Mouse (Mus musculus) small intestine, adult 2 months (tissue): ENCODE measurements around the gene Gtf2e1. TPM values are rescaled to one million over a fixed set of nuclear protein-coding genes. Genes with fewer than 3 reads are reported as not detected.

Experiments
- H3K27ac ChIP-seq: fragments of 200-500 bp; 2 replicates; pipeline ENCODE4 v1.5.1; 2012; ENCODE audit warnings: low read depth, low read length, control low read depth, inconsistent platforms; ENCODE audit not compliant: insufficient read depth
- H3K27me3 ChIP-seq: fragments of 200-500 bp; 2 replicates; pipeline ENCODE4 v1.6.1; 2012; ENCODE audit warnings: mild to moderate bottlenecking, moderate library complexity, low read length, inconsistent platforms; ENCODE audit not compliant: control insufficient read depth, insufficient read depth
- H3K36me3 ChIP-seq: fragments of 200-500 bp; 2 replicates; pipeline ENCODE4 v1.6.1; 2012; ENCODE audit warnings: mild to moderate bottlenecking, low read length, control low read depth, inconsistent platforms; ENCODE audit not compliant: control insufficient read depth, insufficient read depth
- H3K4me1 ChIP-seq: fragments of 200-500 bp; 2 replicates; pipeline ENCODE4 v1.6.1; 2012; ENCODE audit warnings: low read length, inconsistent platforms, mixed read lengths; ENCODE audit not compliant: control insufficient read depth, insufficient read depth, insufficient read length
- H3K4me3 ChIP-seq: fragments of 200-500 bp; 2 replicates; pipeline ENCODE4 v1.5.1; 2012; ENCODE audit warnings: low read depth, mild to moderate bottlenecking, control low read depth, inconsistent platforms, low read length, moderate library complexity
- CTCF ChIP-seq: fragments of 200-500 bp; IDR thresholded peaks from 2 replicates; pipeline ENCODE4 v1.5.1; 2012; ENCODE audit warnings: low read depth, mild to moderate bottlenecking, control low read depth, inconsistent platforms, low read length, moderate library complexity, mixed read lengths; ENCODE audit not compliant: insufficient replicate concordance, insufficient read length; ENCODE audit errors: extremely low read depth
- POLR2A ChIP-seq: fragments of 200-500 bp; IDR thresholded peaks from 2 replicates; pipeline ENCODE4 v1.6.1; 2012; ENCODE audit warnings: low read depth, mild to moderate bottlenecking, control low read depth, inconsistent platforms, low read length, moderate library complexity
- WGBS: fragments of 180-500 bp; shearing (Covaris S2); methylation state at CpG from one replicate; pipeline ENCODE4 v1.1.7; 2018; 5-methylcytosine and 5-hydroxymethylcytosine counted together
- polyA plus RNA-seq: library from polyadenylated mRNA; depleted of rRNA; stranded (reverse); fragments of >200 nt; gene quantifications from 2 replicates; pipeline ENCODE4 v1.2.3, GENCODE M21; 2012

The Gtf2e1 gene
- polyA plus RNA-seq, 1 experiment = 1.6 TPM

DNA sequence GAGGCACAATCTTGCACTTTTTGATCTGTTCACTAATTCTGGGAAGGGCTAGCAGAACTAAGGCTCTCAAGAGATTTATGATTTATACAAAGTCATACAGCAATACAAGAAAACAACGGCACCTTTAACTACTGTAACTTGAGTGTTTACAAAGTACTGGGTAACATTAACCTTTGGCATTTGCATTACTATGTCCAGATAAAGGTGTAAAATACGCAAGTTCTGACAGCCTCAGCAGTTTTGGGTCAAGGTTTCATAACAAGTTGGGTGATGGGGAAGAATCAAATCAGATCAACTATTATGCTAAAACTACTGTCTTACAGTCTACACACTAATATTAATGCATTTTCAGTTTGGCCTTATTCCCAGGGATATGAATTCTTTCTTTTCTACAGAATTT, 14.5 kb downstream of the Gtf2e1 start:
- Histone ChIP-seq H3K4me3 (no peak overlapping the region), H3K36me3 (peaks cover 17% of the 10 kb centered on the region), H3K27me3 (no peaks in the 10 kb centered on the region), H3K4me1 (no peaks in the 10 kb centered on the region; the same call in 1 of the 2 replicates), H3K27ac (no peak overlapping the region)
- no peak for TF ChIP-seq POLR2A
- WGBS = 53% methylated on average over 2 of the region's 2 CpGs

DNA sequence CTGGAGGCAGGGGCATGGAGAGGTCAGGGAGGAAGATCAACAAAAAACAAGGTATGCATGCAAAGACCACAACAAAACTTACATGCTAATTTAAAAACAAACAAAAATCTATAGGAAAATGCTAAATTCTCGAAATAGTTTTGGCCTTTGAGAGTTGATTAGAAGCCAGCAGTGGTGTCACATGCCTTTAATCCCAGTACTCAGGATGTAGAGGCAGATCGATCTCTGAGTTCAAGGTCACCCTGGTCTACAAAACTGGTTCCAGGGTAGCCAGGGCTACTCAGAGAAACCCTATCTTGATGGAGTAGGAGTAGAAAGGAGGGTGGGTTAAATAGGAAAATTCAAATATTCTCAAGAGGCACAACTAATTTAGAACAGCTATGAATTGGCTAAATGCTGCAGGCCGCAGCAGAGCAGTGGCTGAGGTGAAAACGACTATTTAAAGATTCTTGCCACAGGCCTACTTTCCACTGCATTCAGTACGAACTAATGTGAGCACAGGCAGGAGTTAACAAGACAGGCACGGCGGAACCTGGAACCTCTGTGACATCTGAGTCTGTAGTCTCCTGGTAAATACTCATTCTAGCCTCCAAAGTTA, 17.4 kb downstream of the Gtf2e1 start:
- Histone ChIP-seq H3K4me1 (no peaks in the 10 kb centered on the region), H3K27me3 (no peaks in the 10 kb centered on the region), H3K36me3 (peaks cover 17% of the 10 kb centered on the region), H3K27ac (no peak overlapping the region), H3K4me3 (no peak overlapping the region)
- 95% methylated on average over 7 of the region's 7 CpGs for WGBS
- no peak for TF ChIP-seq POLR2A
- TF ChIP-seq CTCF = no peak

DNA sequence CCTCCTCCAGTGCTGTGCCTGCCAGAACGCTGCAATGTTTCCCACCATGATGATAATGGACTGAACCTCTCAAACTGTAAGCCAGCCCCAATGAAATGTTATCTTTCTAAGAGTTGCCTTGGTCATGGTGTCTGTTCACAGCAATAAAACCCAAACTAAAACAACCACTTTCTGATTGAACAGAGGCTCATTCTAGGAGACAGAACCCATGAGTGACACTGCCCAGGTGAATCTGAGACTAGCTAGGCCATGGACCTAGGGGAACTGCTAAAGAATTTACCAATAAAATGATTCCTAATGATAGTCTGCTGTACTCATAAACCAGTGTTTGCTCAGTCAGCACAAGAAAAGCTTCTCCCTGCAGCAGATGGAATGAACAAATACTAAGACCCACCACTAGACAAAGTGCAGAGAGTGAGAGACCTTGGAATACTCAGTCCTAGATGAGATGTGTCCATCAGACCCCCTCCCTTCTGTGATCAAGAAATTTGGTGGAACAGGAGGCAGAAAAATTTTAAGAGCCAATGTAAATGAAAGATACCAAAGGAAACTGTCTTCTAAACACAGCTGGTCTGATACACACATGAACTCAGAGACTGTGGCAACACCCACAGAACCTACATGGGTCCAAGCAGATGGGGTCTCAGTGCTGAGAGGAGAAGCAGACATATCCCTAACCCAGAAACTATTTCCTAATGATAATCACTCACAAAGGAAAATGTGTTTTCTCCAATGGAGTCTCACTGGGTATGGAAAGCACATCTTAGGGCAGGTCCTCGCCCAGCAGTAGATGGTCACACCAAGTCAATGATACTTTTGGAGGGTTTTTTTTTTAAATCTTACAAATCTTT, 19.2 kb downstream of the Gtf2e1 start:
- no peak for TF ChIP-seq POLR2A
- TF ChIP-seq CTCF = no peak
- Histone ChIP-seq H3K4me1 (no peaks in the 10 kb centered on the region), H3K27me3 (no peaks in the 10 kb centered on the region), H3K4me3 (no peak overlapping the region), H3K27ac (no peak overlapping the region), H3K36me3 (peaks cover 22% of the 10 kb centered on the region)
- 94% methylated on average over 2 of the region's 2 CpGs for WGBS

DNA sequence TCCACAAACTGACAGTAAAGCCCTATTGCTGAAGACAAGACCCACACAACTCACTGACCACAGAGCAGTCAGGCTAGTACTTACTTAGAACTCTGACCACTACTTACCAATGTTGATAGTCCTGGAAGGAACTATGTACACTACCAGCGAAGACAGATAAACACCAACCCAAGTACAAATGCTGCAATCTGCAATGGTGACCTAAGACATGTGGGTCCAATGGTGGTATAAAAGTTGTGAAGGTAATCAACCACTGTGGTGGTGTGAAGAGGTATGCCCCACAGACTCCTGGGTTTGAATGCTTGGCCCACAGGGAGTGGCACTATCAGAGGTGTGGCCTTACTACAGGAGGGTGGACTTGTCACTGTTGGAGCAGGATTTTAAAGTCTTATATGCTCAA, 19.9 kb downstream of the Gtf2e1 start:
- 80% methylated on average over 1 of the region's 1 CpGs for WGBS
- no peak for TF ChIP-seq POLR2A
- TF ChIP-seq CTCF = no peak
- Histone ChIP-seq H3K27ac (no peak overlapping the region), H3K4me3 (no peak overlapping the region), H3K36me3 (peaks cover 25% of the 10 kb centered on the region), H3K4me1 (no peaks in the 10 kb centered on the region), H3K27me3 (no peaks in the 10 kb centered on the region)

DNA sequence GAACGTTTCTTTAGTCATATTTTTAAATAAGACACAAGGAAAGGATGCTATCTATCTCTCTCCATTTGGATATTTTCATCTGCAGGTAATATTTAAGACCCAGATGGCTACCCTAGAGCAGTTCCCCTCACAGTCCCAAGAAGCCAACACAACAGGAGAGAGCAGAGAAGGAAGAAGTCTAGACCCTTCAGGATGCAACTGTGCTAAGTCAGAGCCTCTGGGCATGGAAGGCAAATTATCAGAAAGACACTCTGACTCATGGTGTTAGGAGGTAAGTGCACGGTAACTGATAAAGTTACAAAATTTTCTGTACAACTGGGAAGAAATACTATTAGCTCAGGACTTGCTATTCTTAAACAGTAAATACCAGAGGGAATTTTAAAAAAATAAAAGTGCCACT, 20.9 kb downstream of the Gtf2e1 start:
- 71% methylated on average over 2 of the region's 2 CpGs for WGBS
- H3K36me3 ChIP-seq = peaks cover 23% of the 10 kb centered on the region

DNA sequence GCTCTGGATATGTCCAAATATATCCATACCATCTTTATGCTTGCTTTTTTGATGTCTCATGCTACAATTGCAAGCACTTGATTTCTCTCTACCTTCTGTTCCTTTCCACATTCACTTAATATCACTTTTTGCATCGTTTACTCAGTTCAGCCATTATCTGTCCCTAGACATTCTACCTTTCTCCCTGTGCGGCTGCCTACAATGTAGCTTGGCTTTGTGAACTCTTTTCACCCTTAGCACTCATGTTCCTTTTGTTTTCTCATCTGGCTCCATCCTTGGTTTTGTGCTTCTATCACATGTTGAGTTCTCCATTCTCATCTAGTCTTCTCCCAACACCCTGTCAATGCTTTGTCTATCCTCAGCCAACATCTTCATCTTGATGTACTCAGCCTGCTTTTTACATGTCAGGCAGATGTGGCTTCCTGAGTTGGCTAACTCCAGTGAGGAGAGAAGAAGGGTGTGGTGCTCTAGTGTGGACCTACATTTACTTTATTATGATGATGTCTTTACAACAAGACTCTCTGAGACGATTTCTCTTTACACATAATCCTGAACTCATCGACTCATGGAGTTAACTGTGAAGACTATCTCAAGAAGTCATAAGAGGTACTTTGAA, 21.9 kb downstream of the Gtf2e1 start:
- Histone ChIP-seq H3K4me3 (no peak overlapping the region), H3K27me3 (no peaks in the 10 kb centered on the region), H3K36me3 (peaks cover 22% of the 10 kb centered on the region), H3K27ac (no peak overlapping the region), H3K4me1 (no peaks in the 10 kb centered on the region)
- 85% methylated on average over 4 of the region's 4 CpGs for WGBS
- TF ChIP-seq POLR2A (no peak), CTCF (no peak)

More for the DNA sequence above, 20.9 kb downstream of the Gtf2e1 start:
- H3K4me3 ChIP-seq = no peak overlapping the region
- no peaks in the 10 kb centered on the region for H3K27me3 ChIP-seq
- H3K4me1 ChIP-seq = no peaks in the 10 kb centered on the region
- TF ChIP-seq POLR2A = no peak
- no peak for TF ChIP-seq CTCF
- H3K27ac ChIP-seq = no peak overlapping the region

DNA sequence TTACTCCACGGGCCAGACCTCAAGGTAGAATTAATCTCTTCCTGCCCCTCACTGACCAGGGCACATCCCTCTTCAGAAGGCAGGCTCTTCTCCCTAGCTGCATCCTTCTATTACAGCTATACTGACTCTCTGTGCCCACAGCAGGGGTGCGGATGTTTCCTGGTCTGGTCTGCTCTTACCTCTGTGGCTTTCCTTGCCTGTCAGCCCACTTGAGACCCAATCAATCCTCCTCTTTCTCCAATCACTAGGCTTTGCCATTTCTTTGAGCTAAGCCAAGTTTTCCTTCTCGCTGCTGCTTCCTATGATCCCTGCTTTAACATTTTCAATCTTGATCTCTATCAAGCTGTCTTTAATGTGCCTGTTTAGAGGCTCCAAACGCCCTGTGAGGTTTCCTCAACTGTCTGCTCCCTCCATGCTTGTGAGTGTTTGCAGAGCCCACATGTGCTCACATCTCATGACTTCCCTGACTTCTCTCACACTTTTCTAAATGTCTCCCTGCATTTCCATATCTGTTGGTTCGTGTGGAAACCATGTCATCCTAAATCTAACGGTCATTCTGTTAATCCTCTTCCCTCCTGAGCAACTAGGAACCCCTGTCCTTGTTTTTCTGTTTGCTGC, 23.1 kb downstream of the Gtf2e1 start:
- WGBS = 87% methylated on average over 6 of the region's 6 CpGs
- H3K27ac ChIP-seq = no peak overlapping the region
- no peaks in the 10 kb centered on the region for H3K4me1 ChIP-seq
- peaks cover 17% of the 10 kb centered on the region for H3K36me3 ChIP-seq
- no peaks in the 10 kb centered on the region for H3K27me3 ChIP-seq
- H3K4me3 ChIP-seq = no peak overlapping the region
- TF ChIP-seq POLR2A (no peak), CTCF (no peak)
